25 mouse cellular contexts compared by ENCODE assay signal in the genomic region with DNA sequence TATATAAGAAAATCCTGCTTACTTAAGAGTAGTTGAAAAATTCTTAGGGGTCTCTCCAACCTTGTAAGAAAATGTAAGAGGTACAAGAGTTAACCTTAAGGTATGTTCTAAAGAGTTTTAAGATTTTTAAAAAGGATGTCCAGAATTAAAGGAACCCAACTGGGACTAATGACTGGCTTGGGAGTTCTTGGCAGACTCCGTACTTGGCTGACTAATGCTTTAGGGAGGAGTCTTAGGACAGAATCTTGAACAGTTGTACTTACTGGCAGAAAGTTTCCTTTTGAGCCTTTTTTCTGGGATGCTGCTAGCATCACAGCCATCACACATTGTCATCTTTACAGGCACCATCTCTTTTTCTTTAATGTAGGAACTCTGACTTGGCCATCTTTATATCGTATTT. TPM values are rescaled to one million over a fixed set of nuclear protein-coding genes. Genes with fewer than 3 reads are reported as not detected.
DNase-seq lines count a peak whose midpoint lies in the region; ATAC-seq and TF ChIP-seq lines count a peak whose summit lies in the region.
"Had no signal": no experiment of that assay in that cellular context is flagged by ENCODE, and none has a peak within 500 bp of the region (broad histone marks: within the 10 kb centered on the region; RNA-seq: fewer than 3 reads in every experiment).

No protein-coding gene starts in this region.

- no peak overlapping the region for H3K4me3 ChIP-seq in kidney, adult 2 months (ENCODE audit: insufficient read depth, low read depth, low read length)
- H3K4me3 ChIP-seq in kidney, embryonic 15.5 days (replicated peaks): no peak overlapping the region
- H3K4me3 ChIP-seq: embryonic facial prominence, embryonic 15.5 days; limb, embryonic 12.5 days; liver, embryonic 13.5 days; midbrain, embryonic 12.5 days; neural tube, embryonic 15.5 days had no signal

- no peak overlapping the region for H3K9ac ChIP-seq in kidney, embryonic 15.5 days
- H3K9ac ChIP-seq: embryonic facial prominence, embryonic 15.5 days; limb, embryonic 12.5 days; liver, embryonic 13.5 days; midbrain, embryonic 12.5 days; neural tube, embryonic 15.5 days had no signal

- H3K27me3 ChIP-seq in kidney, adult 2 months (replicated peaks; ENCODE audit: control insufficient read depth, insufficient read depth, low read length): no peaks in the 10 kb centered on the region
- no peaks in the 10 kb centered on the region for H3K27me3 ChIP-seq in kidney, embryonic 15.5 days
- H3K27me3 ChIP-seq: embryonic facial prominence, embryonic 15.5 days; limb, embryonic 12.5 days; liver, embryonic 13.5 days; midbrain, embryonic 12.5 days; neural tube, embryonic 15.5 days had no signal

- peaks cover 7% of the 10 kb centered on the region; the same call in 1 of the 2 replicates for H3K4me1 ChIP-seq in kidney, adult 2 months (ENCODE audit: control insufficient read depth, insufficient read depth, low read length)
- H3K4me1 ChIP-seq in kidney, embryonic 15.5 days: peaks cover 28% of the 10 kb centered on the region

- no peak overlapping the region for H3K4me2 ChIP-seq in kidney, embryonic 15.5 days
- H3K4me2 ChIP-seq: embryonic facial prominence, embryonic 15.5 days; limb, embryonic 12.5 days; liver, embryonic 13.5 days; midbrain, embryonic 12.5 days; neural tube, embryonic 15.5 days had no signal

- no peak for ATAC-seq in kidney, embryonic 15.5 days (replicated peaks; ENCODE audit: low FRiP score)

- H3K36me3 ChIP-seq in kidney, adult 2 months (ENCODE audit: control insufficient read depth, insufficient read depth, low read length): no peaks in the 10 kb centered on the region
- peaks cover 20% of the 10 kb centered on the region for H3K36me3 ChIP-seq in kidney, embryonic 15.5 days

- peak; percentile 43 for DNase-seq in gastrocnemius, adult 18-20 months (ENCODE audit: low spot score)
- DNase-seq in gastrocnemius, adult 8-10 months (ENCODE audit: low spot score in 2 of 2): no peak
- DNase-seq in kidney, adult 2 months: peak; percentile 44
- DNase-seq in lung, postnatal 10 days: peak; percentile 60
- no peak for DNase-seq in lung, adult 18-20 months
- peak; percentile 83 for DNase-seq in adipocyte (ENCODE audit: low spot score)
- no peak for DNase-seq in frontal cortex, postnatal 36 days (ENCODE audit: low spot score in 2 of 2)
- DNase-seq: adrenal gland, postnatal 14 days; cerebellum, adult 11-12 months; cerebellum, postnatal 14 days; gastrocnemius, postnatal 14 days; kidney, adult 18-20 months; liver, embryonic 13.5 days; thymus, postnatal 25 days had no signal

- no peak for TF ChIP-seq POLR2A in kidney, adult 2 months (IDR thresholded peaks at IDR 0.05; ENCODE audit: low read depth, low read length)

- 35% methylated on average over 2 of the region's 2 CpGs for WGBS in kidney, adult 2 months
- WGBS in kidney, embryonic 15.5 days: 72% methylated on average over 2 of the region's 2 CpGs

- no peak for TF ChIP-seq CTCF in kidney, adult 2 months (conservative IDR thresholded peaks at IDR 0.05; ENCODE audit: insufficient read depth, insufficient read length, low read depth, low read length)

- H3K27ac ChIP-seq in kidney, adult 2 months (ENCODE audit: insufficient read depth, low read depth, low read length): no peak overlapping the region
- H3K27ac ChIP-seq in kidney, embryonic 15.5 days: no peak overlapping the region
- H3K27ac ChIP-seq: embryonic facial prominence, embryonic 15.5 days; limb, embryonic 12.5 days; liver, embryonic 13.5 days; macrophage; midbrain, embryonic 12.5 days; neural tube, embryonic 15.5 days had no signal

- no peaks in the 10 kb centered on the region for H3K9me3 ChIP-seq in kidney, embryonic 15.5 days (replicated peaks)
- H3K9me3 ChIP-seq: embryonic facial prominence, embryonic 15.5 days; limb, embryonic 12.5 days; liver, embryonic 13.5 days; midbrain, embryonic 12.5 days; neural tube, embryonic 15.5 days had no signal

RNA-seq across cellular contexts. Expression of gene Agrp, which starts 3.3 kb away (rescaled TPM):
- 1 to 10 TPM in 1 of 2 experiments, under 1 TPM in 1; 0.52 to 1.2 TPM for total RNA-seq in gastrocnemius, adult 18-20 months (2021)
- not detected for total RNA-seq in gastrocnemius, adult 8-10 months (2022)
- polyA plus RNA-seq in kidney, adult 2 months (2012; rRNA removed): 0.13 and 0.31 TPM in 2 replicates
- 0.83 and 1.1 TPM in 2 replicates for polyA plus RNA-seq in kidney, embryonic 15.5 days (2015; fragmentation: Nextera tagmentation; extraction: Ambion mirVana)
- total RNA-seq: hematopoietic stem cell, adult 5-6 weeks; layer of hippocampus, adult 18-20 months; layer of hippocampus, postnatal 25 days; left cerebral cortex, postnatal 10 days had no signal
- polyA plus RNA-seq: macrophage; testis, adult 2 months had no signal

RNA-seq across cellular contexts. Expression of gene Ctcf, which starts 4.1 kb away (rescaled TPM):
- total RNA-seq in gastrocnemius, adult 18-20 months (2021): 10 to 100 TPM; 33.6 to 34.2 TPM
- total RNA-seq in gastrocnemius, adult 8-10 months (2022): 10 to 100 TPM; 32.9 to 39.2 (median 34.2) TPM
- polyA plus RNA-seq in kidney, adult 2 months (2012; rRNA removed): 13.3 and 16.7 TPM in 2 replicates
- polyA plus RNA-seq in kidney, embryonic 15.5 days (2015; fragmentation: Nextera tagmentation; extraction: Ambion mirVana): 134 TPM in 2 replicates

RNA-seq across cellular contexts. Expression of gene Ripor1, which starts 35.5 kb away (rescaled TPM):
- 10 to 100 TPM; 17.1 to 21.7 TPM for total RNA-seq in gastrocnemius, adult 18-20 months (2021)
- 10 to 100 TPM; 15.8 to 17.2 (median 16.6) TPM for total RNA-seq in gastrocnemius, adult 8-10 months (2022)
- polyA plus RNA-seq in kidney, adult 2 months (2012; rRNA removed): 50.6 and 54.8 TPM in 2 replicates
- 33.3 and 39.5 TPM in 2 replicates for polyA plus RNA-seq in kidney, embryonic 15.5 days (2015; fragmentation: Nextera tagmentation; extraction: Ambion mirVana)

RNA-seq across cellular contexts. Expression of gene Carmil2, which starts 45.6 kb away (rescaled TPM):
- total RNA-seq in gastrocnemius, adult 18-20 months (2021): under 1 TPM in 1 of 2 experiments, not detected in 1; 0.05 TPM
- total RNA-seq in gastrocnemius, adult 8-10 months (2022): not detected
- polyA plus RNA-seq in kidney, adult 2 months (2012; rRNA removed): 0.88 and 2.7 TPM in 2 replicates
- 0.63 and 0.78 TPM in 2 replicates for polyA plus RNA-seq in kidney, embryonic 15.5 days (2015; fragmentation: Nextera tagmentation; extraction: Ambion mirVana)
- polyA plus RNA-seq: macrophage had no signal

Comparison
In these comparisons a context has a peak if more than half of its experiments do, and no peak if none do; other contexts are left out.
1. DNase-seq: peak in gastrocnemius, adult 18-20 months (single experiment), kidney, adult 2 months (single experiment), lung, postnatal 10 days (single experiment) and adipocyte (single experiment); none in gastrocnemius, adult 8-10 months (0 of 2), lung, adult 18-20 months (0 of 2) and frontal cortex, postnatal 36 days (0 of 2).